Mouse (Mus musculus) spleen, adult 10 weeks (tissue): ENCODE results near the gene Xcr1. TPM values are rescaled to one million over a fixed set of nuclear protein-coding genes. Genes with fewer than 3 reads are reported as not detected.

Source experiments
- polyA plus RNA-seq: library from polyadenylated mRNA; stranded (reverse); fragments of 350-450 nt; fragmentation: Illumina TruSeq; extraction: RNeasy Lipid Tissue Mini Kit (QIAGEN cat#74804); gene quantifications from one replicate; pipeline ENCODE4 v1.2.3, GENCODE M21; 2015; ENCODE audit warnings: low replicate concordance; ENCODE audit not compliant: insufficient read depth

The Xcr1 gene
- 19.5 TPM for polyA plus RNA-seq

GRCm38 (mm10) chr9:123861929-123862328 lies at the start of gene Xcr1:
TSS of gene Xcr1 (minus strand) at chr9:123862029.

GRCm38 (mm10) chr9:123851713-123852448 lies 9.9 kb downstream of the Xcr1 start, which contains the start of gene Fyco1:
TSS of gene Fyco1 (minus strand) at chr9:123851899.

GRCm38 (mm10) chr9:123806267-123806666 lies 55.6 kb downstream of the Xcr1 start, which contains the start of gene Cxcr6:
TSS of gene Cxcr6 (plus strand) at chr9:123806475.

Other genes with a start within 250 kb of the Xcr1 start
- 0.10 TPM for gene Slc6a20b, start 229.5 kb downstream of the Xcr1 start, polyA plus RNA-seq
- 22.5 TPM for gene Ccr9, start 183.6 kb downstream of the Xcr1 start, polyA plus RNA-seq
- gene Slc6a20a, start 183.1 kb downstream of the Xcr1 start, polyA plus RNA-seq, result 4.9 TPM
- gene Lztfl1, start 144.3 kb downstream of the Xcr1 start, polyA plus RNA-seq, result 37.0 TPM
- gene Cxcr6, start 55.6 kb downstream of the Xcr1 start, polyA plus RNA-seq, result 29.0 TPM
- gene Fyco1, start 10.1 kb downstream of the Xcr1 start, polyA plus RNA-seq, result 17.4 TPM
- 15.1 TPM for gene Ccr1, start 106.7 kb upstream of the Xcr1 start, polyA plus RNA-seq
- gene Ccr1l1, start 116.4 kb upstream of the Xcr1 start, polyA plus RNA-seq, result 1.7 TPM
- 41.1 TPM for gene Ccr3, start 159.9 kb upstream of the Xcr1 start, polyA plus RNA-seq
- 51.6 TPM for gene Ccr2, start 239.9 kb upstream of the Xcr1 start, polyA plus RNA-seq